Mouse (Mus musculus) midbrain, postnatal 0 days (tissue): Measurements from ENCODE around the gene Shisa7. TPM values are rescaled to one million over a fixed set of nuclear protein-coding genes. Genes with fewer than 3 reads are reported as not detected.

Experiments
- ATAC-seq: fragments of 200-750 bp; cut with Nextera tagmentation; 2 replicates; pipeline ENCODE4 v1.8.0; 2017; ENCODE audit warnings: moderate number of reproducible peaks, mild to moderate bottlenecking, moderate TSS enrichment, moderate library complexity; ENCODE audit not compliant: low FRiP score
- DNase-seq: peaks from one replicate; pipeline ENCODE4 v3.0.0-alpha.2; 2015; ENCODE audit warnings: low spot score
- H3K27ac ChIP-seq: fragments of 300-500 bp; sonication (generic); 2 replicates; pipeline ENCODE4 v1.5.1; 2014; ENCODE audit warnings: low read depth, mild to moderate bottlenecking, low read length, mixed read lengths
- H3K27me3 ChIP-seq: fragments of 300-500 bp; sonication (generic); 2 replicates; pipeline ENCODE4 v1.6.1; 2014; ENCODE audit warnings: low read length, control low read depth, mixed read lengths; ENCODE audit not compliant: insufficient read depth
- H3K36me3 ChIP-seq: fragments of 300-500 bp; sonication (generic); 2 replicates; pipeline ENCODE4 v1.6.1; 2014; ENCODE audit warnings: low read length, control low read depth, mixed read lengths; ENCODE audit not compliant: insufficient read depth
- H3K4me1 ChIP-seq: fragments of 300-500 bp; sonication (generic); 2 replicates; pipeline ENCODE4 v1.6.1; 2014; ENCODE audit warnings: mild to moderate bottlenecking, control low read depth, antibody characterized with exemption, low read length, mixed read lengths; ENCODE audit not compliant: insufficient read depth
- H3K4me2 ChIP-seq: fragments of 300-500 bp; sonication (generic); 2 replicates; pipeline ENCODE4 v1.6.1; 2014; ENCODE audit warnings: low read depth, mild to moderate bottlenecking, low read length, mixed read lengths; ENCODE audit not compliant: poor library complexity, severe bottlenecking
- H3K4me3 ChIP-seq: fragments of 300-500 bp; sonication (generic); 2 replicates; pipeline ENCODE4 v1.5.1; 2014; ENCODE audit warnings: low read depth, mild to moderate bottlenecking, low read length, moderate library complexity
- H3K9ac ChIP-seq: fragments of 300-500 bp; sonication (generic); replicated peaks from 2 replicates; pipeline ENCODE4 v1.6.1; 2014; ENCODE audit warnings: mild to moderate bottlenecking, low read length, moderate library complexity, mixed read lengths; ENCODE audit not compliant: poor library complexity, severe bottlenecking
- H3K9me3 ChIP-seq: fragments of 300-500 bp; sonication (generic); 2 replicates; pipeline ENCODE4 v1.6.1; 2016; ENCODE audit warnings: low read length, control low read depth
- CTCF ChIP-seq: IDR thresholded peaks from 2 replicates; pipeline ENCODE4 v1.5.1; 2016; ENCODE audit warnings: antibody characterized with exemption, mild to moderate bottlenecking
- WGBS: fragments of 180-500 bp; shearing (Covaris S2); extraction: QIAGEN DNeasy Blood & Tissue Kit; methylation state at CpG from one replicate; pipeline ENCODE4 v1.1.7; 2014; 5-methylcytosine and 5-hydroxymethylcytosine counted together
- polyA plus RNA-seq: library from polyadenylated mRNA; unstranded; fragments of >200 nt; fragmentation: Nextera tagmentation; extraction: Ambion mirVana; gene quantifications from 2 replicates; pipeline ENCODE4 v1.2.1, GENCODE M21; 2015
- total RNA-seq: library from RNA; depleted of rRNA; stranded (reverse); fragments of >200 nt; gene quantifications from 2 replicates; pipeline ENCODE4 v1.2.3, GENCODE M21; 2014

Gene Shisa7
- total and polyA plus RNA-seq, 2 experiments from 2014 or later = 10.1 to 51.4 TPM

DNA sequence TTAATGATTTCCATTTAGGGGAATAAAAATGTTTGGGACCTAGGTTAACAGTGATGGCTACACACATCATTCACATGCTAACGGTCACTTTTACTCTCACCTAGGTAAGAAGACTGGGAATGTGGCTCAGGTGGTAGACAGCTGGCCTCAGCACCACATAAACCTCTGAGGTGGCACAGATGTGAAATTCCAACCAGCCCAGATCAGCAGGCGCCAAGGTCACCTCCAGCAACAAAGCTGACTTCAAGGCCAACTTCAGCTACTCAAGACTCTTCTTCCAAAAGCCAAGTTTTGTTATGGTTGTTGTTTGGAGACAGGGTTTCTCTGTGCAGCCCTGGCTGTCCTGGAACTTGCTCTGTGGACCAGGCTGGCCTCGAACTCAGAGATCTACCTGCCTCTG lies 9.1 kb upstream of the Shisa7 start:
- ATAC-seq (no peak), DNase-seq (no peak)
- H3K4me2 ChIP-seq = no peak overlapping the region
- TF ChIP-seq CTCF = no peak
- H3K27ac ChIP-seq = no peak overlapping the region
- H3K27me3 ChIP-seq = no peaks in the 10 kb centered on the region
- WGBS = 90% methylated on average over 3 of the region's 3 CpGs
- no peak overlapping the region for H3K9ac ChIP-seq
- H3K9me3 ChIP-seq = no peaks in the 10 kb centered on the region
- no peaks in the 10 kb centered on the region for H3K36me3 ChIP-seq
- H3K4me3 ChIP-seq = no peak overlapping the region
- H3K4me1 ChIP-seq = no peaks in the 10 kb centered on the region

DNA sequence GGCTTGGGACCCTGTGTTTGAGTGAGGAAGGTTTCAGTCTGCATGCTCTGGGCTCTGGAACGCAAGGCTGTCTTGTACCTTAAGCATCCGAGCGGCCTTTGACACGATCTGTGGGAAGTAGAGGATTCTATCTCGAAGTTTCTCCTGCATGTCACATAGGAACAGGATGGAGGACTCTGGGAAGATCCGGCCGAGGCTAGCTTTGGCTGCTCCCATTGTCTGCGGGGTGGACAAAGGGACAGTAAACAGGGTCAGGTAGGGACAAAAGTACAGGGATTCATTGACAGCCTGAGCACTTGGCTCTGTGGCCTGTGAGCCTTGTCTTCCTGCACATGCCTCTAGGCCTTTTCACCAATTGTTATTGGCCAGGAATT lies 6.8 kb upstream of the Shisa7 start:
- WGBS = 73% methylated on average over 8 of the region's 8 CpGs
- Histone ChIP-seq H3K9ac (no peak overlapping the region), H3K36me3 (no peaks in the 10 kb centered on the region), H3K27ac (no peak overlapping the region), H3K4me3 (no peak overlapping the region), H3K27me3 (no peaks in the 10 kb centered on the region), H3K4me2 (no peak overlapping the region), H3K4me1 (no peaks in the 10 kb centered on the region), H3K9me3 (no peaks in the 10 kb centered on the region)
- ATAC-seq (no peak), DNase-seq (no peak)
- no peak for TF ChIP-seq CTCF

DNA sequence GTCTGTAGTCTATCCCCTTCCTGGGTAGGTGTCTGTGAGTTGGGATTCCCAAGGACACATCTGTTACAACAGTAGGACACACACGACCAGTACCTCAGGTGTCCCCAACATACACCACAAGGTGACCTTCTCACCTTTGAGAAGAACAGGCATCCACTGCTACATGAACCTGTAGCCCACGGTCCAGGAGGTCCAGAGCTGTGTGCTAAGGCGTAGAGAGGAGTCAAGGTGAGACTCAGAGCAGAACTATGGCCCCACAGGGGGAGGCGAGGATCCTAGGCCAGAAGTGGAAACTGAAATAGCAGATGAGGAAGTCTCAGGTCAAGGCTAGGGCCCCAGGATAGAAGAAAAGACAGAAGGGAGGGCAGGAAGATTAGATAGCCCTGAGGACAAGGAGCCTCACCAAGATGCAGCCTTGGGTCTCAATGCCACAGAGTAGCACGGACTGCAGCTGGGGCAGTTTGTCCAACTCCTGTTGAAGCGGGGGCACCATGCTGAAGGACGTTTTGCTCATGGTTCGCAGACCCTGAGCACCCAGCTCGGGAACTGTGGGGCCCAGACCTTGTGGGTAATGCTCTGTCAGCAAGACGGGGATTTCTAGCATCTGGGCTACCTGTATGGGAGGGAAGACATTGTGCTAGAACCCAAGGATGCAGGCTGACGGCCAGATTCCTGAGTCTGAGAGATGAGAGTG lies 6.3 kb upstream of the Shisa7 start:
- no peaks in the 10 kb centered on the region for H3K36me3 ChIP-seq
- H3K27ac ChIP-seq = no peak overlapping the region
- 76% methylated on average over 11 of the region's 11 CpGs for WGBS
- ATAC-seq (no peak), DNase-seq (no peak)
- H3K9ac ChIP-seq = no peak overlapping the region
- no peak overlapping the region for H3K4me2 ChIP-seq
- H3K4me3 ChIP-seq = no peak overlapping the region
- no peaks in the 10 kb centered on the region for H3K27me3 ChIP-seq
- no peaks in the 10 kb centered on the region for H3K4me1 ChIP-seq
- H3K9me3 ChIP-seq = no peaks in the 10 kb centered on the region
- TF ChIP-seq CTCF = no peak

DNA sequence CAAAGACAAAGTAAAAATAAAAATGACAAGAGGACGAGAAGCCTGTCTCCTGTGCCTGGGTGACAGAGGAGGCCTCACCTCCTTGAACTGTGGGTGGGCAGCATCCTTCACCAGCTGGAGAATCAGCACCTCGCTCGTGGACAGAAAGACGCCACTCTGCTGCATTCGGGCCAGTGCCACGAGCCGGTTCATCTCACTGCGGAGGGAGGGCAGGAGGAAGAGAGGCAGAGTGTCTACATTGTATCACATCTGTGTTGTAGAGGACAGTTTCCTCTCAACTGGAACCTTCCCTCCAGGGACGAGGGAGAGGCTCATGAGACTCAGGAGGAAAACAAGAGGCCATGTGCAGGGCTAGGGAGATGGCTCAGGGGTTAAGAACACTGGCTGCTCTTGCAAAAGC lies 4.9 kb upstream of the Shisa7 start:
- WGBS = 62% methylated on average over 9 of the region's 9 CpGs
- Histone ChIP-seq H3K9me3 (no peaks in the 10 kb centered on the region), H3K36me3 (no peaks in the 10 kb centered on the region), H3K4me3 (no peak overlapping the region), H3K9ac (no peak overlapping the region), H3K4me1 (no peaks in the 10 kb centered on the region), H3K27ac (no peak overlapping the region), H3K27me3 (no peaks in the 10 kb centered on the region), H3K4me2 (no peak overlapping the region)
- DNase-seq = no peak
- TF ChIP-seq CTCF = no peak
- ATAC-seq = no peak

DNA sequence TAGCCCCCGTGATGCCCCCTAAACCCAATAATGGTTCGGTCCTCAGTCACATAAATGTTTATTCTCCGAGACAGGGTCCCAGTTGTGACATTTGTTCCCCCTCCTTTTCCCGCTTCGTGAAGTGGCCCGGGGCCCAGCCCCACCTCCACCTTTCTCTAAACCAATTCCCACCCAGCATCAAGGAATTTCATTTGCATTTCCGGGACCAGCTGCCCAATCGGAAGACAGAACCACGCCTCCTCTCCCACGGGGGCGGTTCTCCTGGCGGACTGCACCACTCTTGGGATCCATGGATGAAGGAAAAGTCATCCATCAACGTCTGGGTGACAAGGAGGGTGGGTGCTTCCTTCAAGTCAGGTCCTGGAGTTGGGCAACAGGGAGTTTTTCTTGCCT lies 417 bp upstream of the Shisa7 start:
- peak; percentile 85 for ATAC-seq

DNA sequence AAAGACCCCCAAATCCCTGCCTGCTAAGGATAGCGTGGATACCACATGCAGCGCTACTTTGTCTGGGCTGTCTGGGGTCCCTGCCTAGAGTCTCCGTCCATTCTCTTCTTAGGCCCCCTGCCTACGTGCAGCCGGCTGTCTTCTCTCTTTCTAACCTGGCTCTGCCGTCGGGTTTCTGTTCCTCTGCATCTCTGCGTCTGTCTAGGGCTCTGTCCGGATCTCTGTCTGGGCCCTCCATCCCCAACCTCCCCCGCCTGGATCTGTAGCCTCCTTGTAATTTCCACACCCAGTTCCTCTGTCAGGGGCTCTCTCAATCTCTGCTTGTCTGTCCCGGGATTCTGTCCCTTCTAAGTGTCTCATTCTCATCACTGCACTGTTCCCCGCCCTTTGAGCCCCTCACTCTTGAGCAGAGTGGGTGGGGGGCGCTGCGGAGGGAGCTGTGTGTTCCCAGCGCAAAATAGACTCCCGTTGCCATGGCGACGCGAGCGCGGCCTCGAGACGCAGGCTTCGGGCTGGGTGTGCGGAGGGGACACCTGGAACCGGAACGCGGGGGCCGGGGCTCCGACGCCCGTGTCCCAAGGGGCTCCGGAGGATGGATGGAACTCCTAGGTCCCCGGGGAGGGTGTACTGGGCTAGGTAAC lies 772 bp downstream of the Shisa7 start:
- peak; percentile 17; the same call in 1 of the 2 replicates for TF ChIP-seq CTCF
- Histone ChIP-seq H3K9ac (peak overlapping the region; percentile 61), H3K36me3 (no peaks in the 10 kb centered on the region), H3K4me3 (peak overlapping the region; percentile 58), H3K4me1 (peaks cover 7% of the 10 kb centered on the region; the same call in 1 of the 2 replicates), H3K27ac (peak overlapping the region; percentile 80), H3K4me2 (peak overlapping the region; percentile 65), H3K9me3 (no peaks in the 10 kb centered on the region), H3K27me3 (no peaks in the 10 kb centered on the region)
- WGBS = under 1% methylated on average over 34 of the region's 34 CpGs
- DNase-seq = peak; percentile 83
- ATAC-seq = peak; percentile 19; the same call in 1 of the 2 replicates

More for the DNA sequence above, 417 bp upstream of the Shisa7 start:
- peak; percentile 95 for DNase-seq
- Histone ChIP-seq H3K27ac (peak overlapping the region; percentile 80), H3K27me3 (no peaks in the 10 kb centered on the region), H3K4me3 (peak overlapping the region; percentile 58), H3K9me3 (no peaks in the 10 kb centered on the region), H3K9ac (peak overlapping the region; percentile 61), H3K4me2 (peak overlapping the region; percentile 65), H3K4me1 (peaks cover 7% of the 10 kb centered on the region; the same call in 1 of the 2 replicates), H3K36me3 (no peaks in the 10 kb centered on the region)
- no peak for TF ChIP-seq CTCF
- 0% methylated on average over 13 of the region's 13 CpGs for WGBS
